Mouse (Mus musculus): ENCODE results near the gene Ctnnbl1. TPM values are rescaled to one million over a fixed set of nuclear protein-coding genes. Genes with fewer than 3 reads are reported as not detected.

Ctnnbl1 gene
- polyA plus RNA-seq, 1 experiment from 2014 or later = 96.0 TPM

DNA sequence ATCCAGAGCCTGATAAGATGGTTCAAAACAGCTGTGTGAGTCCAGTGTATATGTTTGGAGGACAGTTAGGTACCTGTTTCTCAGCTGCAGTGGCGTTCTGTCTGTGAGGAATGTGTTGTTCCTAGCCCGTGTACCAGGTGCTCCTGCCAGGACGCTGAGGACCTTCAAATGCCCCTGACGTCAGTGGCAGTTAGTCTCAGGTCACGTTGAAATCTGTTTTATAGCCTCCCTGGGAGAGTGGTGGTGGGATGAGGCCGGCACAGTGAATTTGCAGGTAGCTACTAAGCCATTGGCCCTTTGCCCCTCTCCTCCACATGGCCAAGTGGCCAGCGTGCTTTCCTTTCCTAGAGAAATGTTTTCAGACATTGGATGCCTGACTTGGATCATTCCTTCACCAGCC, 18.6 kb downstream of the Ctnnbl1 start:
- Histone ChIP-seq H3K4me1 (peaks cover 17% of the 10 kb centered on the region), H3K36me3 (no peaks in the 10 kb centered on the region), H3K27ac (replicated peaks) (no peak overlapping the region), H3K9me3 (replicated peaks) (no peaks in the 10 kb centered on the region), H3K27me3 (ENCODE audit: low read depth, poor library complexity, severe bottlenecking) (no peaks in the 10 kb centered on the region), H3K4me3 (no peak overlapping the region)
- WGBS = 94% methylated on average over 7 of the region's 7 CpGs
- no peak for DNase-seq (ENCODE audit: low spot score)

DNA sequence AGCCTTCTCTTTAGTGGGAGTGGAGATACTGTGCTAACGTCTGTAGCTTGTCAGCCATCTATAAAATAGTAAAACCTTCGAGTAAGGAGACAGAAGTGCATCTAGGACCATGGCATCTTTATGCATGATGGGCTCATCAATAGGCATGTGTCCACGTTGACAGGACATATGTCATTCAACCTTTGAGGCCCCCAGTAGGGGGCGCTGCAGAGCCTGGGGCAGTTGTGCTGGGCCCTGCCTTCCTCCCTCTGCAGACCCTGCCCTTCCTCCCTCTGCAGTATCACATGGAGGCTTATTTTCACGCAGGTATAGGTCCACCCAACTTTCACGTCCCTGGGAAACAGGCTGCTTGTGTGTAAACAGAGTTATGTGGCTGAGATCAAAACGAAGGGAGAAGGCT, 19.0 kb downstream of the Ctnnbl1 start:
- Histone ChIP-seq H3K27ac (replicated peaks) (no peak overlapping the region), H3K4me3 (no peak overlapping the region), H3K27me3 (ENCODE audit: low read depth, poor library complexity, severe bottlenecking) (no peaks in the 10 kb centered on the region), H3K9me3 (replicated peaks) (no peaks in the 10 kb centered on the region), H3K36me3 (no peaks in the 10 kb centered on the region), H3K4me1 (peaks cover 17% of the 10 kb centered on the region)
- WGBS = 86% methylated on average over 7 of the region's 7 CpGs
- DNase-seq (ENCODE audit: low spot score) = no peak

GRCm38 (mm10) chr2:157758395-157758794, 21.2 kb downstream of the Ctnnbl1 start:
- WGBS = 88% methylated on average over 5 of the region's 5 CpGs
- Histone ChIP-seq H3K27me3 (ENCODE audit: low read depth, poor library complexity, severe bottlenecking) (no peaks in the 10 kb centered on the region), H3K9me3 (replicated peaks) (no peaks in the 10 kb centered on the region), H3K4me1 (no peaks in the 10 kb centered on the region), H3K4me3 (no peak overlapping the region), H3K36me3 (no peaks in the 10 kb centered on the region), H3K27ac (replicated peaks) (no peak overlapping the region)
- no peak for DNase-seq (ENCODE audit: low spot score)

GRCm38 (mm10) chr2:157759717-157760116, 22.5 kb downstream of the Ctnnbl1 start:
- no peak overlapping the region for H3K4me3 ChIP-seq
- DNase-seq (ENCODE audit: low spot score) = no peak
- no peak overlapping the region for H3K27ac ChIP-seq (replicated peaks)
- no peaks in the 10 kb centered on the region for H3K36me3 ChIP-seq
- H3K4me1 ChIP-seq = no peaks in the 10 kb centered on the region
- H3K27me3 ChIP-seq (ENCODE audit: low read depth, poor library complexity, severe bottlenecking) = no peaks in the 10 kb centered on the region
- no peaks in the 10 kb centered on the region for H3K9me3 ChIP-seq (replicated peaks)
- 92% methylated on average over 6 of the region's 6 CpGs for WGBS

DNA sequence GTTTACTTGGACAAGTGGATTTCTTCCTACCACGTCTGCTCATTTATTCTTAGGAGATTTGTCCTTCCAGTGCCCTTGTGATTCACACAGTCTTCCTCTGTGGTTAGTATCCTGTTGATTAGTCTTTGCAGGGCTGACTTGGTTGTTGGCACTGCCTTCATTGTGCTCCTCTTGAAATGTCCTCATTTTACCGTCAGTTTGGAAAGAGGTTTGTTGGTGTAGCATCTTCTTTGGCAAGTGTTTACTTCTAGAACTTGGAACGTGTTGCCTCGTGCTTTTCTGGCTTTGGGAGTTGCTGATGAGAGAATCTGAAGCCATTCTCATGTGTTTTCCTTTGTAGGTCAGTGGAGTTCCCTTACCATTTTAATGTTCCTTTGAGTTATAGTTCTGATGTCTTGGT, 25.7 kb downstream of the Ctnnbl1 start:
- Histone ChIP-seq H3K9me3 (replicated peaks) (no peaks in the 10 kb centered on the region), H3K27ac (replicated peaks) (no peak overlapping the region), H3K27me3 (ENCODE audit: low read depth, poor library complexity, severe bottlenecking) (no peaks in the 10 kb centered on the region), H3K4me3 (no peak overlapping the region), H3K36me3 (no peaks in the 10 kb centered on the region), H3K4me1 (peaks cover 4% of the 10 kb centered on the region; the same call in 1 of the 2 replicates)
- no peak for DNase-seq (ENCODE audit: low spot score)
- WGBS = 90% methylated on average over 4 of the region's 4 CpGs

DNA sequence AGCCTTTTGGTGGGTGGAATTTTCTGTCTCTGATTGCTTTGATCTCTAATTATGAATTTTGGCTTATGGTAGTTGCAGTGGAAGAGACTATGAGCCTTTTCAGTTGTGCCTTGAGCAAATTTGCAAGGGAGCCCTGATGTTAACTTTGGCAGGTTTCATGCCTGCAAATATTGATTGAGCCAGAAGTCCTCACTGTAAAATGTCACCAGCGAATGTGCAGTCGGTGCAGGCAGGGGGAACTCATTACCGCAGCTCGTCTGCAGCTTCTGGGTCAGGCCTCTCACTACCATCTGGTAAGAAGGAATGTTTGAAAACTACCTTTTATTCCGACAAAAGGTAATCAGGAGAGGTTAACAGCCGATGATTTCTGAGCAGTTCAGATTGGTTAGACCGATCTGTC, 29.4 kb downstream of the Ctnnbl1 start:
- H3K4me1 ChIP-seq = peaks cover 36% of the 10 kb centered on the region
- H3K27me3 ChIP-seq (ENCODE audit: low read depth, poor library complexity, severe bottlenecking) = no peaks in the 10 kb centered on the region
- H3K27ac ChIP-seq (replicated peaks) = no peak overlapping the region
- 91% methylated on average over 7 of the region's 7 CpGs for WGBS
- no peaks in the 10 kb centered on the region for H3K9me3 ChIP-seq (replicated peaks)
- DNase-seq (ENCODE audit: low spot score) = no peak
- H3K36me3 ChIP-seq = no peaks in the 10 kb centered on the region
- H3K4me3 ChIP-seq = no peak overlapping the region

GRCm38 (mm10) chr2:157768682-157769429, 31.7 kb downstream of the Ctnnbl1 start:
- H3K27me3 ChIP-seq (ENCODE audit: low read depth, poor library complexity, severe bottlenecking) = no peaks in the 10 kb centered on the region
- H3K36me3 ChIP-seq = no peaks in the 10 kb centered on the region
- WGBS = 45% methylated on average over 10 of the region's 10 CpGs
- peak overlapping the region; percentile 29 for H3K27ac ChIP-seq (replicated peaks)
- H3K4me3 ChIP-seq = no peak overlapping the region
- no peaks in the 10 kb centered on the region for H3K9me3 ChIP-seq (replicated peaks)
- H3K4me1 ChIP-seq = peaks cover 36% of the 10 kb centered on the region
- DNase-seq (ENCODE audit: low spot score) = peak; percentile 28

GRCm38 (mm10) chr2:157770761-157771160, 33.6 kb downstream of the Ctnnbl1 start:
- Histone ChIP-seq H3K4me3 (no peak overlapping the region), H3K27me3 (ENCODE audit: low read depth, poor library complexity, severe bottlenecking) (no peaks in the 10 kb centered on the region), H3K27ac (replicated peaks) (no peak overlapping the region), H3K36me3 (peaks cover 16% of the 10 kb centered on the region), H3K9me3 (replicated peaks) (no peaks in the 10 kb centered on the region), H3K4me1 (peaks cover 41% of the 10 kb centered on the region)
- no peak for DNase-seq (ENCODE audit: low spot score)
- WGBS = 73% methylated on average over 3 of the region's 3 CpGs

GRCm38 (mm10) chr2:157773661-157774060, 36.5 kb downstream of the Ctnnbl1 start:
- no peaks in the 10 kb centered on the region for H3K27me3 ChIP-seq (ENCODE audit: low read depth, poor library complexity, severe bottlenecking)
- no peak for DNase-seq (ENCODE audit: low spot score)
- H3K9me3 ChIP-seq (replicated peaks) = no peaks in the 10 kb centered on the region
- WGBS = 86% methylated on average over 1 of the region's 1 CpGs
- no peak overlapping the region for H3K27ac ChIP-seq (replicated peaks)
- peaks cover 38% of the 10 kb centered on the region for H3K36me3 ChIP-seq
- peaks cover 30% of the 10 kb centered on the region for H3K4me1 ChIP-seq
- H3K4me3 ChIP-seq = no peak overlapping the region

GRCm38 (mm10) chr2:157775957-157776356, 38.8 kb downstream of the Ctnnbl1 start:
- Histone ChIP-seq H3K9me3 (replicated peaks) (no peaks in the 10 kb centered on the region), H3K4me3 (no peak overlapping the region), H3K36me3 (peaks cover 56% of the 10 kb centered on the region), H3K27ac (replicated peaks) (no peak overlapping the region), H3K27me3 (ENCODE audit: low read depth, poor library complexity, severe bottlenecking) (no peaks in the 10 kb centered on the region), H3K4me1 (peaks cover 8% of the 10 kb centered on the region)
- DNase-seq (ENCODE audit: low spot score) = no peak
- WGBS = 90% methylated on average over 2 of the region's 2 CpGs

- Histone ChIP-seq H3K4me3 (no peak overlapping the region), H3K27me3 (ENCODE audit: low read depth, poor library complexity, severe bottlenecking) (no peaks in the 10 kb centered on the region), H3K36me3 (peaks cover 66% of the 10 kb centered on the region), H3K4me1 (peaks cover 11% of the 10 kb centered on the region; the same call in 1 of the 2 replicates), H3K27ac (replicated peaks) (no peak overlapping the region; the same call in 1 of the 2 replicates), H3K9me3 (replicated peaks) (no peaks in the 10 kb centered on the region)
- no peak for DNase-seq (ENCODE audit: low spot score)
- 78% methylated on average over 3 of the region's 3 CpGs for WGBS
Observed at GRCm38 (mm10) chr2:157780956-157781355, 43.8 kb downstream of the Ctnnbl1 start.

GRCm38 (mm10) chr2:157783152-157783551, 46.0 kb downstream of the Ctnnbl1 start:
- Histone ChIP-seq H3K9me3 (replicated peaks) (no peaks in the 10 kb centered on the region), H3K4me1 (peaks cover 14% of the 10 kb centered on the region; the same call in 1 of the 2 replicates), H3K4me3 (no peak overlapping the region), H3K27ac (replicated peaks) (no peak overlapping the region), H3K36me3 (peaks cover 52% of the 10 kb centered on the region), H3K27me3 (ENCODE audit: low read depth, poor library complexity, severe bottlenecking) (peaks cover 4% of the 10 kb centered on the region; the same call in 1 of the 2 replicates)
- DNase-seq (ENCODE audit: low spot score) = no peak
- WGBS = 95% methylated on average over 16 of the region's 16 CpGs

- DNase-seq (ENCODE audit: low spot score) = no peak
- Histone ChIP-seq H3K4me1 (peaks cover 25% of the 10 kb centered on the region), H3K27me3 (ENCODE audit: low read depth, poor library complexity, severe bottlenecking) (peaks cover 13% of the 10 kb centered on the region; the same call in 1 of the 2 replicates), H3K4me3 (no peak overlapping the region), H3K27ac (replicated peaks) (no peak overlapping the region), H3K9me3 (replicated peaks) (no peaks in the 10 kb centered on the region), H3K36me3 (peaks cover 50% of the 10 kb centered on the region)
- WGBS = 81% methylated on average over 6 of the region's 6 CpGs
Observed at GRCm38 (mm10) chr2:157784238-157784637, 47.0 kb downstream of the Ctnnbl1 start.
